Mouse (Mus musculus) myocyte (in vitro differentiated cells): Measurements from ENCODE around the gene Taf15.

Experiments
- CEBPB ChIP-seq: IDR thresholded peaks from 2 replicates; pipeline ENCODE4 v1.6.1; 2011; ENCODE audit warnings: mild to moderate bottlenecking, moderate library complexity; ENCODE audit not compliant: poor library complexity, insufficient read depth, severe bottlenecking
- E2F4 ChIP-seq: IDR thresholded peaks from one replicate; pipeline ENCODE4 v1.6.1; 2011; ENCODE audit warnings: mild to moderate bottlenecking, control low read depth, moderate library complexity; ENCODE audit not compliant: insufficient read depth
- MAX ChIP-seq: IDR thresholded peaks from one replicate; pipeline ENCODE4 v1.6.1; 2011; ENCODE audit warnings: low read depth, mild to moderate bottlenecking, control low read depth
- MYOD1 ChIP-seq, 3 experiments: IDR thresholded peaks; one replicate each; pipeline ENCODE4 v1.6.1; 2011; ENCODE audit warnings: control low read depth in 2 of 3, low read depth in 2 of 3, mild to moderate bottlenecking in 2 of 3, moderate library complexity in 1 of 3; ENCODE audit not compliant: insufficient read length in 2 of 3, control insufficient read depth in 1 of 3
- POLR2A ChIP-seq: IDR thresholded peaks from one replicate; pipeline ENCODE4 v1.6.1; 2011; ENCODE audit warnings: low read depth, mild to moderate bottlenecking, control low read depth, moderate library complexity; ENCODE audit not compliant: insufficient read length
- POLR2AphosphoS2 ChIP-seq: IDR thresholded peaks from one replicate; pipeline ENCODE4 v1.6.1; 2011; ENCODE audit warnings: low read depth, control low read depth; ENCODE audit not compliant: insufficient read length
- REST ChIP-seq: IDR thresholded peaks from one replicate; pipeline ENCODE4 v1.6.1; 2011; ENCODE audit warnings: mild to moderate bottlenecking, control low read depth, moderate library complexity; ENCODE audit not compliant: insufficient read depth, insufficient read length
- SRF ChIP-seq: IDR thresholded peaks from one replicate; pipeline ENCODE4 v1.6.1; 2011; ENCODE audit warnings: low read depth; ENCODE audit not compliant: control insufficient read depth, insufficient read length
- TCF12 ChIP-seq: IDR thresholded peaks from one replicate; pipeline ENCODE4 v1.6.1; 2011; ENCODE audit warnings: mild to moderate bottlenecking, control low read depth; ENCODE audit not compliant: poor library complexity, insufficient read depth, severe bottlenecking
- USF1 ChIP-seq: IDR thresholded peaks from one replicate; pipeline ENCODE4 v1.6.1; 2011; ENCODE audit warnings: low read depth, mild to moderate bottlenecking, control low read depth, moderate library complexity

- no peak for TF ChIP-seq E2F4
- TF ChIP-seq POLR2A: no peak
- TF ChIP-seq POLR2AphosphoS2: no peak
- no peak for TF ChIP-seq MYOD1 (IDR thresholded peaks at IDR 0.05; ENCODE audit: control insufficient read depth in 1 of 3, insufficient read length in 2 of 3, low read depth in 2 of 3)
- TF ChIP-seq CEBPB: no peak
- no peak for TF ChIP-seq TCF12
- TF ChIP-seq MAX: no peak
- no peak for TF ChIP-seq SRF
- no peak for TF ChIP-seq USF1
- TF ChIP-seq REST: no peak
Observed at GRCm38 (mm10) chr11:83491488-83491887, 18.6 kb downstream of the Taf15 start.
